Mouse (Mus musculus): ENCODE results near the gene Rere. TPM values are rescaled to one million over a fixed set of nuclear protein-coding genes. Genes with fewer than 3 reads are reported as not detected.

Gene Rere
- total and polyA plus RNA-seq, 3 experiments: 3.1 to 36.5 (median 8.7) TPM

DNA sequence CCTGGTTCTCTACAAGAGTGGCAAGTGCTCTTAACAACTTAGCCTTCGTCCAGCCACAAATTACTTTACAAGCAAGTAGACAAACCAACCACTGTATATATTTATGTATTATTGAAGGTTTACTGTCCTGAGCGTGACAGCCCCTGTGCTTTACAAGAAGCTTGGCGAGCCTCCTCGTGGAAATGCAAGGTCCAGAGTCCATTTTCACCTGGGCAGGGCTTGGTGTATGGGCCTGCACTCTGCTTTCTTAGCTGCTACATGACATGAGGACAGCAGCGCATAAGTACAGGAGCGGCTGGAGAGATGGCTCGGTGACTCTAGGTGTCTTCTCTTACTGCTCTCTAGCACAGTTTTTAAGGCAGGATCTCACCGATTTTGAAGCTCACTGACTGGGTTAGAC lies 21.3 kb downstream of the Rere start:
- H3K36me3 ChIP-seq (replicated peaks in 1 of 2; ENCODE audit: control insufficient read depth in 1 of 2, insufficient read depth in 1 of 2, low read length in 1 of 2): peaks cover 2 to 19% of the 10 kb centered on the region in 2 experiments
- H3K79me2 ChIP-seq (replicated peaks; ENCODE audit: control insufficient read depth, extremely low read depth, insufficient read depth, poor library complexity, severe bottlenecking): peaks cover 11% of the 10 kb centered on the region
- dilution Hi-C loops (cut with MboI; ENCODE audit: extremely low pct_ligation_motif_present, extremely low pct_unique_long_range_greater_than_20kb, low sequenced_read_pairs) (no loop called here), in situ Hi-C loops (cut with MboI; ENCODE audit: low pct_ligation_motif_present, low pct_unique_long_range_greater_than_20kb, low sequenced_read_pairs) (no loop called here)
- H3K27me3 ChIP-seq (replicated peaks): no peaks in the 10 kb centered on the region
- no peaks in the 10 kb centered on the region for H3K9me3 ChIP-seq (replicated peaks; ENCODE audit: low read length)
- H3K9ac ChIP-seq (ENCODE audit: insufficient read depth, low read depth): no peak overlapping the region
- no peak for DNase-seq (ENCODE audit: extremely low read depth)
- H3K4me2 ChIP-seq (ENCODE audit: insufficient read depth, low read depth, poor library complexity, severe bottlenecking): no peak overlapping the region
- no peak overlapping the region for H3K27ac ChIP-seq (ENCODE audit: insufficient read depth, low read depth)
- no peak overlapping the region for H3K4me3 ChIP-seq (replicated peaks in 1 of 3; ENCODE audit: low read depth in 2 of 3, low read length in 2 of 3, poor library complexity in 1 of 3)
- no peak for TF ChIP-seq ZKSCAN1 (IDR thresholded peaks at IDR 0.05; ENCODE audit: borderline replicate concordance, low read depth, low read length)
- TF ChIP-seq CHD1 (IDR thresholded peaks at IDR 0.05; ENCODE audit: low read depth, low read length): no peak
- TF ChIP-seq MAZ (IDR thresholded peaks at IDR 0.05; ENCODE audit: low read depth, low read length): no peak
- no peak for TF ChIP-seq MYC (IDR thresholded peaks at IDR 0.05; ENCODE audit: low read depth, low read length)
- no peak for TF ChIP-seq USF2 (conservative IDR thresholded peaks at IDR 0.05; ENCODE audit: low read depth, low read length)
- TF ChIP-seq MXI1 (IDR thresholded peaks at IDR 0.05; ENCODE audit: low read depth, low read length): no peak
- TF ChIP-seq RAD21 (IDR thresholded peaks at IDR 0.05; ENCODE audit: low read depth, low read length): no peak
- no peak for TF ChIP-seq EP300 (IDR thresholded peaks at IDR 0.05; ENCODE audit: low read length)
- TF ChIP-seq POLR2AphosphoS2 (IDR thresholded peaks at IDR 0.05; ENCODE audit: low read depth, low read length): no peak
- no peak for TF ChIP-seq UBTF (IDR thresholded peaks at IDR 0.05; ENCODE audit: low read depth, low read length)
- TF ChIP-seq MAX (IDR thresholded peaks at IDR 0.05; ENCODE audit: low read length): no peak
- TF ChIP-seq USF1 (IDR thresholded peaks at IDR 0.05; ENCODE audit: low read depth, low read length): no peak
- no peak for TF ChIP-seq NELFE (IDR thresholded peaks at IDR 0.05; ENCODE audit: low read depth, low read length)
- no peak for TF ChIP-seq KAT2A (IDR thresholded peaks at IDR 0.05; ENCODE audit: insufficient replicate concordance, low read length)
- TF ChIP-seq HCFC1 (IDR thresholded peaks at IDR 0.05; ENCODE audit: low read depth, low read length): no peak
- TF ChIP-seq ELF1 (IDR thresholded peaks at IDR 0.05; ENCODE audit: low read depth, low read length): no peak
- no peak for TF ChIP-seq ZC3H11A (IDR thresholded peaks at IDR 0.05; ENCODE audit: low read depth, low read length)
- TF ChIP-seq TCF12 (IDR thresholded peaks at IDR 0.05; ENCODE audit: low read depth, low read length): no peak
- no peak for TF ChIP-seq BHLHE40 (IDR thresholded peaks at IDR 0.05; ENCODE audit: low read depth, low read length)
- no peak for TF ChIP-seq CTCF (conservative IDR thresholded peaks at IDR 0.05 in 1 of 2, IDR thresholded peaks at IDR 0.05 in 1 of 2; ENCODE audit: low read depth in 2 of 2, low read length in 2 of 2)
- peaks cover 0 to 14% of the 10 kb centered on the region in 2 experiments; a peak in 1 of 4 replicates for H3K4me1 ChIP-seq (ENCODE audit: control insufficient read depth in 1 of 2, insufficient read depth in 2 of 2)

DNA sequence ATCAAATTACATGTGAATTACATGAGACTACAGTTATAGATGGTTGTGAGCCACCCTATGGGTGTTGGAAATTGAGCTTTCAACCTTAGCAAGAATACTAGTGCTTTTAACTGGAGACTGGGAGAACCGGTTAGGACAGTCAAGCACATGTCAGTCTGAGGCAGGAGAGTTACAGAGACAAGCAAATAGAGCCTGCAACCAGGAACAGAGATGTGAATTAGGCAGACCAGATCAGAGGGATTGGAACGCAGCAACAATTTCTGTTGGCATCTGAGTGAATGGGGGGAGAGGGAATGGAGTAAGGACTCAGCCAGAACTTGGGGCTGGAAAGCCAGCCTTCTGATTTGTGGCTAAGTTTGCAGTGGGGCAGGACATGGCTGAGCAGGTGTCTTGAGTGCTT lies 25.3 kb downstream of the Rere start:
- dilution Hi-C loops (cut with MboI; ENCODE audit: extremely low pct_ligation_motif_present, extremely low pct_unique_long_range_greater_than_20kb, low sequenced_read_pairs): no loop called here
- in situ Hi-C loops (cut with MboI; ENCODE audit: low pct_ligation_motif_present, low pct_unique_long_range_greater_than_20kb, low sequenced_read_pairs): no loop called here
- H3K9me3 ChIP-seq (replicated peaks; ENCODE audit: low read length): no peaks in the 10 kb centered on the region

More for the DNA sequence above, 25.3 kb downstream of the Rere start:
- Histone ChIP-seq H3K4me3 (replicated peaks in 1 of 3; ENCODE audit: low read depth in 2 of 3, low read length in 2 of 3, poor library complexity in 1 of 3) (no peak overlapping the region), H3K79me2 (replicated peaks; ENCODE audit: control insufficient read depth, extremely low read depth, insufficient read depth, poor library complexity, severe bottlenecking) (peaks cover 7% of the 10 kb centered on the region; the same call in 1 of the 2 replicates), H3K4me2 (ENCODE audit: insufficient read depth, low read depth, poor library complexity, severe bottlenecking) (no peak overlapping the region), H3K27me3 (replicated peaks) (no peaks in the 10 kb centered on the region), H3K9ac (ENCODE audit: insufficient read depth, low read depth) (no peak overlapping the region), H3K4me1 (ENCODE audit: control insufficient read depth in 1 of 2, insufficient read depth in 2 of 2) (peaks cover 0 to 23% of the 10 kb centered on the region in 2 experiments; a peak in 2 of 4 replicates), H3K36me3 (replicated peaks in 1 of 2; ENCODE audit: control insufficient read depth in 1 of 2, insufficient read depth in 1 of 2, low read length in 1 of 2) (peaks cover 2 to 17% of the 10 kb centered on the region in 2 experiments), H3K27ac (ENCODE audit: insufficient read depth, low read depth) (no peak overlapping the region)
- TF ChIP-seq MXI1 (IDR thresholded peaks at IDR 0.05; ENCODE audit: low read depth, low read length) (no peak), HCFC1 (IDR thresholded peaks at IDR 0.05; ENCODE audit: low read depth, low read length) (no peak), SMC3 (IDR thresholded peaks at IDR 0.05; ENCODE audit: low read depth, low read length) (no peak), PAX5 (IDR thresholded peaks at IDR 0.05; ENCODE audit: low read length) (no peak), KAT2A (IDR thresholded peaks at IDR 0.05; ENCODE audit: insufficient replicate concordance, low read length) (no peak), ZNF384 (IDR thresholded peaks at IDR 0.05; ENCODE audit: low read depth, low read length) (no peak), RAD21 (IDR thresholded peaks at IDR 0.05; ENCODE audit: low read depth, low read length) (no peak), USF1 (IDR thresholded peaks at IDR 0.05; ENCODE audit: low read depth, low read length) (no peak), ETS1 (conservative IDR thresholded peaks at IDR 0.05; ENCODE audit: low read depth, low read length) (no peak), UBTF (IDR thresholded peaks at IDR 0.05; ENCODE audit: low read depth, low read length) (no peak), E2F4 (IDR thresholded peaks at IDR 0.05; ENCODE audit: insufficient replicate concordance, low read depth, low read length) (no peak)
- no peak for DNase-seq (ENCODE audit: extremely low read depth)

Measured in CH12.LX (cell line).